Mouse (Mus musculus): ENCODE results near the gene Ndufa7.

- TF ChIP-seq CTCF (IDR thresholded peaks at IDR 0.05): peak; percentile 69
- peak; percentile 33; the same call in 1 of the 2 replicates for TF ChIP-seq EP300 (IDR thresholded peaks at IDR 0.05)
These were observed 26.1 kb upstream of the Ndufa7 start for GRCm38 (mm10) chr17:33798306-33798705.

All from lung, postnatal 0 days (tissue).